Mouse (Mus musculus): ENCODE measurements at regions not wholly inside any gene's neighbourhood (a gene's known extent, or its start where the extent isn't known, plus 50 kb on each side); places are given as distances from the start of the nearest gene placed in this dataset.
"Not testable (repeated sequence)": the region's sequence is repeated elsewhere in the genome, so short reads cannot be mapped to it uniquely, and the experiment has no call there.

- Histone ChIP-seq H3K4me1 (no peaks in the 10 kb centered on the region), H3K36me3 (no peaks in the 10 kb centered on the region), H3K4me2 (replicated peaks) (no peak overlapping the region), H3K27me3 (no peaks in the 10 kb centered on the region), H3K9ac (no peak overlapping the region), H3K27ac (no peak overlapping the region), H3K4me3 (no peak overlapping the region), H3K9me3 (no peaks in the 10 kb centered on the region)
- ATAC-seq (ENCODE audit: low FRiP score, low read depth): no peak
These were observed 402.6 kb upstream of the Ercc4 start for GRCm38 (mm10) chr16:12706907-12707306.

- not testable (repeated sequence) for H3K36me3 ChIP-seq; H3K27ac ChIP-seq; H3K4me1 ChIP-seq; ATAC-seq (ENCODE audit: low FRiP score, low read depth); H3K4me3 ChIP-seq; H3K27me3 ChIP-seq; H3K4me2 ChIP-seq (replicated peaks); H3K9ac ChIP-seq; H3K9me3 ChIP-seq
- 79% methylated on average over 6 of the region's 7 CpGs for WGBS
These were observed 388.1 kb upstream of the Ercc4 start for GRCm38 (mm10) chr16:12721368-12721767.

- Histone ChIP-seq H3K9ac (no peak overlapping the region), H3K4me1 (no peaks in the 10 kb centered on the region), H3K4me3 (no peak overlapping the region), H3K9me3 (no peaks in the 10 kb centered on the region), H3K36me3 (no peaks in the 10 kb centered on the region), H3K27ac (no peak overlapping the region), H3K4me2 (replicated peaks) (no peak overlapping the region), H3K27me3 (no peaks in the 10 kb centered on the region)
- no peak for ATAC-seq (ENCODE audit: low FRiP score, low read depth)
These were observed 383.4 kb upstream of the Ercc4 start for GRCm38 (mm10) chr16:12726043-12726442.

- not testable (repeated sequence) for H3K9me3 ChIP-seq; H3K36me3 ChIP-seq; H3K4me3 ChIP-seq; H3K4me2 ChIP-seq (replicated peaks); H3K27me3 ChIP-seq; ATAC-seq (ENCODE audit: low FRiP score, low read depth); H3K4me1 ChIP-seq; H3K9ac ChIP-seq; H3K27ac ChIP-seq
- WGBS: 84% methylated on average over 2 of the region's 2 CpGs
These were observed 379.2 kb upstream of the Ercc4 start for GRCm38 (mm10) chr16:12730167-12730730.

- WGBS: 89% methylated on average over 2 of the region's 2 CpGs
- Histone ChIP-seq H3K27me3 (no peaks in the 10 kb centered on the region), H3K4me2 (replicated peaks) (no peak overlapping the region), H3K36me3 (no peaks in the 10 kb centered on the region), H3K4me1 (no peaks in the 10 kb centered on the region), H3K4me3 (no peak overlapping the region), H3K9ac (no peak overlapping the region), H3K27ac (no peak overlapping the region), H3K9me3 (no peaks in the 10 kb centered on the region)
- ATAC-seq (ENCODE audit: low FRiP score, low read depth): no peak
These were observed 377.9 kb upstream of the Ercc4 start for GRCm38 (mm10) chr16:12731588-12731987.

GRCm38 (mm10) chr16:12742472-12742871 is 367.0 kb upstream of the Ercc4 start:
- Histone ChIP-seq H3K27ac (no peak overlapping the region), H3K36me3 (no peaks in the 10 kb centered on the region), H3K9me3 (no peaks in the 10 kb centered on the region; the same call in 1 of the 2 replicates), H3K27me3 (no peaks in the 10 kb centered on the region), H3K9ac (no peak overlapping the region), H3K4me1 (no peaks in the 10 kb centered on the region), H3K4me3 (no peak overlapping the region), H3K4me2 (replicated peaks) (no peak overlapping the region)
- no peak for ATAC-seq (ENCODE audit: low FRiP score, low read depth)

GRCm38 (mm10) chr16:12753181-12753580 is 356.3 kb upstream of the Ercc4 start:
- Histone ChIP-seq H3K4me2 (replicated peaks) (no peak overlapping the region), H3K36me3 (no peaks in the 10 kb centered on the region), H3K9ac (no peak overlapping the region), H3K27ac (no peak overlapping the region), H3K4me1 (no peaks in the 10 kb centered on the region), H3K9me3 (no peaks in the 10 kb centered on the region), H3K4me3 (no peak overlapping the region), H3K27me3 (no peaks in the 10 kb centered on the region)
- no peak for ATAC-seq (ENCODE audit: low FRiP score, low read depth)
- 77% methylated on average over 3 of the region's 3 CpGs for WGBS

- Histone ChIP-seq H3K27ac (no peak overlapping the region), H3K4me2 (replicated peaks) (no peak overlapping the region), H3K4me3 (no peak overlapping the region), H3K4me1 (no peaks in the 10 kb centered on the region), H3K36me3 (no peaks in the 10 kb centered on the region), H3K9me3 (no peaks in the 10 kb centered on the region), H3K9ac (no peak overlapping the region), H3K27me3 (no peaks in the 10 kb centered on the region)
- ATAC-seq (ENCODE audit: low FRiP score, low read depth): no peak
These were observed 355.1 kb upstream of the Ercc4 start for GRCm38 (mm10) chr16:12754361-12754760.

- no peaks in the 10 kb centered on the region for H3K4me1 ChIP-seq
- H3K27me3 ChIP-seq: no peaks in the 10 kb centered on the region
- no peaks in the 10 kb centered on the region for H3K9me3 ChIP-seq
- no peak overlapping the region for H3K4me3 ChIP-seq
- no peak for ATAC-seq (ENCODE audit: low FRiP score, low read depth)
- H3K4me2 ChIP-seq (replicated peaks): no peak overlapping the region
- H3K9ac ChIP-seq: no peak overlapping the region
- no peaks in the 10 kb centered on the region for H3K36me3 ChIP-seq
- no peak overlapping the region for H3K27ac ChIP-seq
- 82% methylated on average over 4 of the region's 4 CpGs for WGBS
These were observed 350.9 kb upstream of the Ercc4 start for GRCm38 (mm10) chr16:12758594-12758993.

GRCm38 (mm10) chr16:12764166-12764565 is 345.3 kb upstream of the Ercc4 start:
- 97% methylated on average over 1 of the region's 1 CpGs for WGBS
- Histone ChIP-seq H3K4me2 (replicated peaks) (no peak overlapping the region), H3K4me3 (no peak overlapping the region), H3K9ac (no peak overlapping the region), H3K4me1 (no peaks in the 10 kb centered on the region), H3K27ac (no peak overlapping the region), H3K9me3 (no peaks in the 10 kb centered on the region), H3K36me3 (no peaks in the 10 kb centered on the region), H3K27me3 (no peaks in the 10 kb centered on the region)
- no peak for ATAC-seq (ENCODE audit: low FRiP score, low read depth)

GRCm38 (mm10) chr16:12764608-12765007 is 344.9 kb upstream of the Ercc4 start:
- Histone ChIP-seq H3K4me1 (no peaks in the 10 kb centered on the region), H3K4me2 (replicated peaks) (no peak overlapping the region), H3K9ac (no peak overlapping the region), H3K9me3 (no peaks in the 10 kb centered on the region), H3K4me3 (no peak overlapping the region), H3K36me3 (no peaks in the 10 kb centered on the region), H3K27ac (no peak overlapping the region), H3K27me3 (no peaks in the 10 kb centered on the region)
- 91% methylated on average over 1 of the region's 1 CpGs for WGBS
- no peak for ATAC-seq (ENCODE audit: low FRiP score, low read depth)

- Histone ChIP-seq H3K4me1 (no peaks in the 10 kb centered on the region), H3K27me3 (no peaks in the 10 kb centered on the region), H3K4me2 (replicated peaks) (no peak overlapping the region), H3K36me3 (no peaks in the 10 kb centered on the region), H3K4me3 (no peak overlapping the region), H3K9ac (no peak overlapping the region), H3K9me3 (no peaks in the 10 kb centered on the region), H3K27ac (no peak overlapping the region)
- ATAC-seq (ENCODE audit: low FRiP score, low read depth): no peak
- WGBS: 93% methylated on average over 7 of the region's 7 CpGs
These were observed 342.6 kb upstream of the Ercc4 start for GRCm38 (mm10) chr16:12766846-12767245.

GRCm38 (mm10) chr16:12768161-12768895 is 341.2 kb upstream of the Ercc4 start:
- Histone ChIP-seq H3K4me3 (no peak overlapping the region), H3K27me3 (no peaks in the 10 kb centered on the region), H3K4me2 (replicated peaks) (no peak overlapping the region), H3K4me1 (no peaks in the 10 kb centered on the region), H3K27ac (no peak overlapping the region), H3K9ac (no peak overlapping the region), H3K9me3 (no peaks in the 10 kb centered on the region), H3K36me3 (no peaks in the 10 kb centered on the region)
- WGBS: 83% methylated on average over 2 of the region's 2 CpGs
- no peak for ATAC-seq (ENCODE audit: low FRiP score, low read depth)
